Mouse (Mus musculus) megakaryocyte, embryonic 14.5 days (primary cell): ENCODE results near the gene Acyp2. TPM values are rescaled to one million over a fixed set of nuclear protein-coding genes. Genes with fewer than 3 reads are reported as not detected.

Experiments
- H3K27me3 ChIP-seq: replicated peaks from 2 replicates; pipeline ENCODE3; 2012; ENCODE audit warnings: inconsistent platforms
- H3K36me3 ChIP-seq: replicated peaks from 2 replicates; pipeline ENCODE3; 2012; ENCODE audit warnings: low read length, inconsistent platforms, mixed read lengths
- H3K4me1 ChIP-seq: 2 replicates; pipeline ENCODE4 v1.6.1; 2012; ENCODE audit warnings: inconsistent platforms
- H3K4me3 ChIP-seq: replicated peaks from 2 replicates; pipeline ENCODE3; 2012; ENCODE audit warnings: moderate library complexity, mild to moderate bottlenecking, inconsistent platforms
- H3K9me3 ChIP-seq: 2 replicates; pipeline ENCODE4 v1.6.1; 2012; ENCODE audit warnings: inconsistent platforms
- FLI1 ChIP-seq: IDR thresholded peaks from 2 replicates; pipeline ENCODE4 v1.6.1; 2012; ENCODE audit warnings: low read length, inconsistent platforms, mixed read lengths
- GATA1 ChIP-seq: IDR thresholded peaks from 3 replicates; pipeline ENCODE4 v1.6.1; 2012; ENCODE audit warnings: mixed read lengths, low read length, inconsistent platforms, borderline replicate concordance
- polyA plus RNA-seq: library from polyadenylated mRNA; stranded (reverse); fragments of >175 nt; gene quantifications from 2 replicates; pipeline ENCODE4 v1.2.3, GENCODE M21; 2012; ENCODE audit warnings: low replicate concordance; ENCODE audit not compliant: insufficient read depth

Gene Acyp2
- not detected in 2 replicates for polyA plus RNA-seq

- Histone ChIP-seq H3K36me3 (no peaks in the 10 kb centered on the region), H3K4me1 (peaks cover 5% of the 10 kb centered on the region; the same call in 1 of the 2 replicates), H3K4me3 (peak within 1 kb of the TSS; percentile 93), H3K9me3 (peaks cover 5% of the 10 kb centered on the region), H3K27me3 (no peaks in the 10 kb centered on the region)
- TF ChIP-seq GATA1: no peak
- TF ChIP-seq FLI1: no peak
Observed at GRCm38 (mm10) chr11:30649001-30649637, at the start of gene Acyp2. TSS of gene Acyp2 (minus strand) at chr11:30649587.

- Histone ChIP-seq H3K4me3 (no peak overlapping the region), H3K27me3 (no peaks in the 10 kb centered on the region), H3K9me3 (no peaks in the 10 kb centered on the region), H3K36me3 (no peaks in the 10 kb centered on the region), H3K4me1 (no peaks in the 10 kb centered on the region)
- TF ChIP-seq GATA1 (no peak), FLI1 (no peak)
Observed at GRCm38 (mm10) chr11:30689421-30689820, 40.0 kb upstream of the Acyp2 start.

- Histone ChIP-seq H3K36me3 (no peaks in the 10 kb centered on the region), H3K27me3 (peaks cover 2% of the 10 kb centered on the region), H3K4me1 (no peaks in the 10 kb centered on the region), H3K4me3 (no peak overlapping the region), H3K9me3 (no peaks in the 10 kb centered on the region)
- no peak for TF ChIP-seq GATA1
- no peak for TF ChIP-seq FLI1
Observed at GRCm38 (mm10) chr11:30676086-30676485, 26.7 kb upstream of the Acyp2 start.

GRCm38 (mm10) chr11:30672719-30673118 is 23.3 kb upstream of the Acyp2 start:
- H3K36me3 ChIP-seq: no peaks in the 10 kb centered on the region
- no peak overlapping the region for H3K4me3 ChIP-seq
- H3K9me3 ChIP-seq: no peaks in the 10 kb centered on the region
- H3K4me1 ChIP-seq: no peaks in the 10 kb centered on the region
- TF ChIP-seq FLI1 (no peak), GATA1 (no peak)
- H3K27me3 ChIP-seq: peaks cover 2% of the 10 kb centered on the region

- Histone ChIP-seq H3K27me3 (peaks cover 5% of the 10 kb centered on the region), H3K4me3 (no peak overlapping the region), H3K9me3 (no peaks in the 10 kb centered on the region), H3K36me3 (no peaks in the 10 kb centered on the region), H3K4me1 (no peaks in the 10 kb centered on the region)
- TF ChIP-seq GATA1: no peak
- no peak for TF ChIP-seq FLI1
Observed at GRCm38 (mm10) chr11:30663001-30663400, 13.6 kb upstream of the Acyp2 start.

- Histone ChIP-seq H3K4me1 (no peaks in the 10 kb centered on the region), H3K27me3 (peaks cover 5% of the 10 kb centered on the region), H3K9me3 (no peaks in the 10 kb centered on the region), H3K36me3 (no peaks in the 10 kb centered on the region), H3K4me3 (no peak overlapping the region)
- TF ChIP-seq GATA1: no peak
Observed at GRCm38 (mm10) chr11:30662591-30662990, 13.2 kb upstream of the Acyp2 start.

- Histone ChIP-seq H3K27me3 (peaks cover 5% of the 10 kb centered on the region), H3K4me3 (no peak overlapping the region), H3K4me1 (no peaks in the 10 kb centered on the region), H3K36me3 (no peaks in the 10 kb centered on the region), H3K9me3 (no peaks in the 10 kb centered on the region)
- no peak for TF ChIP-seq FLI1
- TF ChIP-seq GATA1: no peak
Observed at GRCm38 (mm10) chr11:30657069-30657468, 7.7 kb upstream of the Acyp2 start.

GRCm38 (mm10) chr11:30656060-30656459 is 6.7 kb upstream of the Acyp2 start:
- Histone ChIP-seq H3K36me3 (no peaks in the 10 kb centered on the region), H3K27me3 (peaks cover 5% of the 10 kb centered on the region), H3K4me3 (no peak overlapping the region), H3K9me3 (no peaks in the 10 kb centered on the region), H3K4me1 (no peaks in the 10 kb centered on the region)
- TF ChIP-seq FLI1 (no peak), GATA1 (no peak)

- Histone ChIP-seq H3K4me3 (no peak overlapping the region), H3K36me3 (no peaks in the 10 kb centered on the region), H3K27me3 (no peaks in the 10 kb centered on the region), H3K9me3 (peaks cover 5% of the 10 kb centered on the region), H3K4me1 (peaks cover 5% of the 10 kb centered on the region; the same call in 1 of the 2 replicates)
- no peak for TF ChIP-seq GATA1
Observed at GRCm38 (mm10) chr11:30650416-30650815, 1.0 kb upstream of the Acyp2 start.

GRCm38 (mm10) chr11:30635674-30636073 is 13.7 kb downstream of the Acyp2 start:
- no peak for TF ChIP-seq GATA1
- no peak for TF ChIP-seq FLI1
- H3K9me3 ChIP-seq: no peaks in the 10 kb centered on the region
- no peak overlapping the region for H3K4me3 ChIP-seq
- no peaks in the 10 kb centered on the region for H3K4me1 ChIP-seq
- no peaks in the 10 kb centered on the region for H3K27me3 ChIP-seq
- H3K36me3 ChIP-seq: no peaks in the 10 kb centered on the region
